Mouse (Mus musculus) ES-CJ7 (cell line): ENCODE data around the gene Epha3.

Experiments
- DNase-seq: peaks from one replicate; pipeline ENCODE4 v3.0.0; 2011; ENCODE audit warnings: low read depth, low spot score

Epha3 gene

GRCm38 (mm10) chr16:63501456-63501855 lies 362.5 kb downstream of the Epha3 start:
- DNase-seq, result no peak

- no peak for DNase-seq
These were observed 363.0 kb downstream of the Epha3 start for GRCm38 (mm10) chr16:63500975-63501393.
